Mouse (Mus musculus): Measurements from ENCODE around the gene Rai14. TPM values are rescaled to one million over a fixed set of nuclear protein-coding genes. Genes with fewer than 3 reads are reported as not detected.

The Rai14 gene
- polyA plus RNA-seq, 1 experiment from 2014 or later: 9.2 TPM

DNA sequence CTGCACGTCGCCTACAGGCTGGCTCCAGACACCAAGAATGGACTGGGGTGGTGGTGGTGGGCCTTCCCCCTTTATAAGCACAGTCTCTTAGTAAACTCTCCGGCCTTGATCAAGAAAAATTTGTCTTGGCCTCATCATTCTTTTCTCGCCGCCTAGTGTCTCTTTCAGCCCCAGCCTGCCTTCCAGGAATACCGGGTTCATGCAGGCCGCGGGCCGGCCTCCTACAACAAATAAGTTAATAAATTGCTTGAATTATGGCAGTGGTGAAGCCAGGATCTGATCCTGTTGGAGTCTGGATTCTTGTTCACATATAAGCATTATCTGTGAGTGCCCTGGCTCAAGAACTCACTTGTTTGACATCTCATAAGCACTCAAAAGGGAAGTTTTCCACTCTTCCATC, 117.6 kb downstream of the Rai14 start:
- Histone ChIP-seq H3K9me3 (replicated peaks) (no peaks in the 10 kb centered on the region), H3K27ac (no peak overlapping the region), H3K4me2 (no peak overlapping the region), H3K4me3 (no peak overlapping the region), H3K9ac (no peak overlapping the region), H3K27me3 (replicated peaks) (no peaks in the 10 kb centered on the region), H3K4me1 (no peaks in the 10 kb centered on the region), H3K36me3 (peaks cover 2% of the 10 kb centered on the region; the same call in 1 of the 2 replicates)
- WGBS (ENCODE audit: insufficient replicate concordance): 76% methylated on average over 9 of the region's 9 CpGs
- ATAC-seq: no peak

- Histone ChIP-seq H3K4me2 (no peak overlapping the region), H3K9me3 (replicated peaks) (no peaks in the 10 kb centered on the region), H3K4me3 (no peak overlapping the region), H3K27me3 (replicated peaks) (no peaks in the 10 kb centered on the region), H3K36me3 (peaks cover 2% of the 10 kb centered on the region; the same call in 1 of the 2 replicates), H3K27ac (no peak overlapping the region), H3K4me1 (no peaks in the 10 kb centered on the region), H3K9ac (no peak overlapping the region)
- ATAC-seq: no peak
- 80% methylated on average over 6 of the region's 6 CpGs for WGBS (ENCODE audit: insufficient replicate concordance)
Measured at GRCm38 (mm10) chr15:10595408-10595807, 119.0 kb downstream of the Rai14 start.

DNA sequence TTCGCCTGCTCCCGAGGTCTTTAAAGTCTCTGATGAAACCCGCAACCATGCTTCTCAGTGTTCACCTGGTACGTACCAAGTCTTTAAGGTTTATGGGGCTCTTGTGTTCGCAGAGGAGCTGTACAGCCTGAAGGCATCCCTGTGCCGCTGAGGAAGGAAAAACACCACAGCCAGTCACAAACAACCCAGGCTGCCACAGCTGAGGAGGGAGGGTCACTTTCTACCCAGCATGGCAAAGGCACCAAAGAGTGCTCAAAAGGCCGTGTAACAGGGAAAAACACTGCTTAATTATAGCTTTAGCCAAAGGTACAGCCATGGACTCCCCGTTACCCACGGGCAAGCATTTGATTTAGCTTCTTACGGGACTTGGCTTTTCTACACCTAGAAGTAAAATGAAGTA, 119.5 kb downstream of the Rai14 start:
- H3K4me2 ChIP-seq: no peak overlapping the region
- no peaks in the 10 kb centered on the region for H3K4me1 ChIP-seq
- H3K27ac ChIP-seq: no peak overlapping the region
- H3K36me3 ChIP-seq: peaks cover 2% of the 10 kb centered on the region; the same call in 1 of the 2 replicates
- H3K9me3 ChIP-seq (replicated peaks): no peaks in the 10 kb centered on the region
- no peak overlapping the region for H3K9ac ChIP-seq
- no peak for ATAC-seq
- 84% methylated on average over 10 of the region's 10 CpGs for WGBS (ENCODE audit: insufficient replicate concordance)
- H3K27me3 ChIP-seq (replicated peaks): no peaks in the 10 kb centered on the region
- H3K4me3 ChIP-seq: no peak overlapping the region

- peaks cover 2% of the 10 kb centered on the region; the same call in 1 of the 2 replicates for H3K36me3 ChIP-seq
- ATAC-seq: no peak
- 70% methylated on average over 6 of the region's 6 CpGs for WGBS (ENCODE audit: insufficient replicate concordance)
- H3K4me2 ChIP-seq: no peak overlapping the region
- H3K9me3 ChIP-seq (replicated peaks): no peaks in the 10 kb centered on the region
- H3K4me1 ChIP-seq: no peaks in the 10 kb centered on the region
- H3K27me3 ChIP-seq (replicated peaks): no peaks in the 10 kb centered on the region
- H3K9ac ChIP-seq: no peak overlapping the region
- no peak overlapping the region for H3K4me3 ChIP-seq
- no peak overlapping the region for H3K27ac ChIP-seq
Measured at GRCm38 (mm10) chr15:10593094-10593493, 121.3 kb downstream of the Rai14 start.

GRCm38 (mm10) chr15:10586565-10586964, 127.9 kb downstream of the Rai14 start:
- peaks cover 4% of the 10 kb centered on the region; the same call in 1 of the 2 replicates for H3K36me3 ChIP-seq
- no peak overlapping the region for H3K4me2 ChIP-seq
- H3K9ac ChIP-seq: no peak overlapping the region
- H3K9me3 ChIP-seq (replicated peaks): no peaks in the 10 kb centered on the region
- H3K4me3 ChIP-seq: no peak overlapping the region
- no peak overlapping the region for H3K27ac ChIP-seq
- H3K4me1 ChIP-seq: no peaks in the 10 kb centered on the region
- 56% methylated on average over 2 of the region's 2 CpGs for WGBS (ENCODE audit: insufficient replicate concordance)
- ATAC-seq: no peak
- H3K27me3 ChIP-seq (replicated peaks): no peaks in the 10 kb centered on the region

DNA sequence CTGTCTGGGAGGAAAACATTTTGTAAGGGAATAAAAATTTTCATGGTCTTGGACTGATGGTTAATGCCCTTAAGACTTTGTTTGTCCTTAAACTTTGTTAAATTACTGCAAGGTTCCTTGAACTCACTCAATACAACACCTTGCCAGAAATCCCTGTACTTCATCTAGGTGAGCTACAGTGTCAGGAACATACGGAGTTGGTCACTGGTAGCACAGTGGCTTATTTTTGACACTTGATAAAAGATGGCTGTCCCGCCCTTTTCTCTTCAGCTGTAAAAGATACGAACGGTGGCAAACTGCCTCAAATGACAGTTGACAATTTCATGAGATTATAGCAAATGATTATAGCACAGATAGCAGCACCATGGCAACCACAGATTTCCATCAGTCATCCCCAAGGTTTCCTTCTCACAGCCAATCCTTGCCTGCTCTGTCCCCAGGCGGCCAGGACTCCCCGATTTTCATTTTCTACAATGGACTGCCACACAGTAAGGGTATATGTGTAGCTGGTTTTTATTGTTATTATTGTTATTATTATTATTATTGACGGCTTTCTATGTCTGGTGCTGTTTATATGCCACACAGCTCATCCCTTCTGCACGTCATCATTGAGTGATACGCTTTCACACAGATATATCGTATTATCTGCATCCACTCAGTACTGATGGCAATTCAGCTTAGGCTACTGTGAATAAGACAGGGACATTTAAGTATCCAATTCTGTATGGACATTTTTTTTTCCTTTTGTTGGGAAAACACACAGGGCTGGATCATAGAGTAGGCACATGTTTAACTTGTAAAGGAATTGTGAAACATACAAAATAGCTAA, 129.9 kb downstream of the Rai14 start:
- Histone ChIP-seq H3K9me3 (replicated peaks) (no peaks in the 10 kb centered on the region), H3K36me3 (peaks cover 4% of the 10 kb centered on the region; the same call in 1 of the 2 replicates), H3K27ac (no peak overlapping the region), H3K4me1 (no peaks in the 10 kb centered on the region), H3K4me3 (no peak overlapping the region), H3K4me2 (no peak overlapping the region), H3K27me3 (replicated peaks) (no peaks in the 10 kb centered on the region), H3K9ac (no peak overlapping the region)
- 68% methylated on average over 10 of the region's 10 CpGs for WGBS (ENCODE audit: insufficient replicate concordance)
- ATAC-seq: no peak

DNA sequence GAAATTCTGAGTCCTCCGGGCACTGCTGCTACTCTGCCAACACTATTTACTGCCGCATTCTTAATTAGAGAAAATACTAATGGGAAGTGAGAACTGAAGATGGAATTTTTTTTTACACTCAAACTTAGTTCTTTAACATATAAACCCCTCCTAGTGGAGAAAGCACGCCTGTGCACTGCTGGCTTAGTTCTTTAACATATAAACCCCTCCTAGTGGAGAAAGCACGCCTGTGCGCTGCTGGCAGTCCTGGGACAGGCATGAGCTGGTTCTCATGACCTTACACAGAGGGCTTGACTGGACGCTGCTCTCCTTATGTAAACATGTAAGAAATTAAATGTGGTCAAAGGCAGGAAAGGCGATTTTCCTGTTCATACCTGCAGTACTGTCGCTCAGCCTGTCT, 131.0 kb downstream of the Rai14 start:
- no peak overlapping the region for H3K4me2 ChIP-seq
- 48% methylated on average over 8 of the region's 8 CpGs for WGBS (ENCODE audit: insufficient replicate concordance)
- ATAC-seq: peak; percentile 70
- no peak overlapping the region for H3K4me3 ChIP-seq
- peaks cover 7% of the 10 kb centered on the region; the same call in 1 of the 2 replicates for H3K36me3 ChIP-seq
- no peak overlapping the region for H3K27ac ChIP-seq
- no peaks in the 10 kb centered on the region for H3K4me1 ChIP-seq
- no peaks in the 10 kb centered on the region for H3K27me3 ChIP-seq (replicated peaks)
- no peak overlapping the region for H3K9ac ChIP-seq
- no peaks in the 10 kb centered on the region for H3K9me3 ChIP-seq (replicated peaks)

DNA sequence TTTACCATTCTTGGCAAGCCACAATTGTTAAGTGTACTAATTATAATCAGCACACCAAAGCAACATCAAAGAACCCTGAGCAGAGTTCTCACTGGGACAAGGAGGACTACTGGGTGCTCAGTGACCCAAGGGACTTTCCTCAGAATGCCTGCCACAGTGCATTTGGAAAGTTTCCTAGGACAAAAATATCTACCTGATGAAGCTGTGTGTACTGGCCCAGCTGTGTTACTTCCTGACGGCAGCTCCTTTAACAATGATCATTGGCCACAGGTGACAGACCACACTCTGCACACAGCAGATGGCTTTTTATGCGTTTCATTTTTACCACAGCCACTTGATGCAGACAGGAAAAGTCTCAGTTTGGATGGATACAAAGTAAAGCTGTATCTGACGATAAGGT, 135.3 kb downstream of the Rai14 start:
- Histone ChIP-seq H3K27ac (no peak overlapping the region), H3K9ac (no peak overlapping the region), H3K27me3 (replicated peaks) (no peaks in the 10 kb centered on the region), H3K4me1 (no peaks in the 10 kb centered on the region), H3K4me2 (no peak overlapping the region), H3K36me3 (peaks cover 31% of the 10 kb centered on the region), H3K9me3 (replicated peaks) (no peaks in the 10 kb centered on the region), H3K4me3 (no peak overlapping the region)
- ATAC-seq: no peak
- WGBS (ENCODE audit: insufficient replicate concordance): 76% methylated on average over 3 of the region's 3 CpGs

DNA sequence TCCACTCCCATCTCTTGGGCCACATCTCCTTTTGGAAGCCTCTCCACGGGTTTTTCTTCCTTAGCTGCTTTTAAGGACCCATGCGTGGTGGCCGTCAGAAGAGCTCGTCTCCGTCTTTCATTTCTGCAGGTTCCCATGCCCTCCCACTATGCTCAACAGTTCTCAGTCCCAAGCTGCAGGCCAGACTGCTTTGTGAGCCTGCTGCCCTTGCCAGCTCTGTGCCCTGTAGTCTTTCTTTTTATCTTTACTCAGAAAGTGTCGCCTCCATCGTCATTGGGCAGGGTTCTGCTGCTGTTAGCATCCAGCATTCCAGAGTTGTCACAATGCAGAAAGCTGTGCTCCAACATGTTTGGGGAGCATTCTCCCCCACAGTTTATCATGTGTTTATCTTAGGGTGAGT, 147.9 kb downstream of the Rai14 start:
- H3K27ac ChIP-seq: no peak overlapping the region
- WGBS (ENCODE audit: insufficient replicate concordance): 84% methylated on average over 7 of the region's 7 CpGs
- H3K36me3 ChIP-seq: peaks cover 15% of the 10 kb centered on the region; the same call in 1 of the 2 replicates
- H3K4me3 ChIP-seq: no peak overlapping the region
- H3K9ac ChIP-seq: no peak overlapping the region
- no peak overlapping the region for H3K4me2 ChIP-seq
- no peak for ATAC-seq
- no peaks in the 10 kb centered on the region for H3K27me3 ChIP-seq (replicated peaks)
- no peaks in the 10 kb centered on the region for H3K9me3 ChIP-seq (replicated peaks)
- no peaks in the 10 kb centered on the region for H3K4me1 ChIP-seq

DNA sequence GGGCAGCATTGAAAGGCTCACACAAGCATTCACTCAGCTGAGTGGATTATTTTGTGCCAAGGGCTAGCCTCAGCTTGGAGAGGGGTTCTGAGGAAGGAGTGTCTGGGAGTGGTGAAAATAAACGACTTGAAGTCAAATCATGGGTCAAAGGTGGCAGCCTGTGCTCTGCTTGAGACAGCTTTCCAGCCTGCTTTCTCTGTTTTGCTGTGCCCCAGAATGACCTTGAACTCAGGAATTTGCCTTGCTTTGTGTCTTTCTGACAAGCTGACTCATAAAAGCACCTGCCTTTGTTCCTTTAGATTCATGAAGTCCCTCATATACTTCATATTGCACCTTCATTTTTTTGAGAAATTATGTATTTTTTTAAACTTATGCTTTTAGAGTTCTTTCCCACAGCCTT, 150.2 kb downstream of the Rai14 start:
- H3K27ac ChIP-seq: no peak overlapping the region
- H3K9me3 ChIP-seq (replicated peaks): no peaks in the 10 kb centered on the region
- H3K36me3 ChIP-seq: peaks cover 11% of the 10 kb centered on the region; the same call in 1 of the 2 replicates
- no peaks in the 10 kb centered on the region for H3K4me1 ChIP-seq
- H3K27me3 ChIP-seq (replicated peaks): no peaks in the 10 kb centered on the region
- H3K4me3 ChIP-seq: no peak overlapping the region
- 25% methylated on average over 1 of the region's 1 CpGs for WGBS (ENCODE audit: insufficient replicate concordance)
- no peak for ATAC-seq
- no peak overlapping the region for H3K4me2 ChIP-seq
- no peak overlapping the region for H3K9ac ChIP-seq

DNA sequence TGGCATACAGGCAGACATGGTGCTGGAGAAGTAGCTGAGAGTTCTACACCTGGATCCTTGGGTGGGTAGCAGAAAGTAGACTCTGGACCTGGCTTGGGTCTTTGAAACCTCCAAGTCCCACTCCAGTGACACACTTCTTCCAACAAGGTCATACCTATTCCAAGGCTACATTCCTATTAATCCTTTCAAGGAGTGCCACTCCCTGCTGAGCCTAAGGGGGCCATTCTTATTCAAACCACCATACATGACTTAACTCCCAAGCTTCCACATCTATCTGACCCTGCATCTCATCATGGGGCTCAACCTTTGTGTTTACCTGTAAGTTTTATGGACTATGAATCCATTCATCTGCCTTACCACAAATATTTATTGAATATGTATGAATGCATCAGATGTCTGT, 152.1 kb downstream of the Rai14 start:
- Histone ChIP-seq H3K9me3 (replicated peaks) (no peaks in the 10 kb centered on the region), H3K9ac (no peak overlapping the region), H3K36me3 (no peaks in the 10 kb centered on the region), H3K4me1 (no peaks in the 10 kb centered on the region), H3K27me3 (replicated peaks) (no peaks in the 10 kb centered on the region), H3K4me3 (no peak overlapping the region), H3K4me2 (no peak overlapping the region), H3K27ac (no peak overlapping the region)
- ATAC-seq: no peak

DNA sequence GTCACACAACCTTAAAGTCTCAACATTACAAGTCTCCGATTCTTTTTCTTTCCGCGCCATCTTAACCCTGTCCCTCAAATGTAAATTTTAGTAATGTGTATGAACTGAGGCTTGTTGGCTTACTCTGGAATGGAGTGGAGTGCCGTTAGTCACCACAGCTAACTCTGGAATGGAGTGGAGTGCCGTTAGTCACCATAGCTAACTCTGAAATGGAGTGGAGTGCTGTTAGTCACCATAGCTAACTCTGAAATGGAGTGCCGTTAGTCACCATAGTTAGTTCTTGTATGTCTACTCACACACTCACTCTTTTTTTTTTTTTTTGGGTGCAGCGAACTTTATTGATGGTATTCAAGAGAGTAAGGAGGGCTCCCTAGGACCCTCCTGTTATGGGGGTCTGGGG, 154.4 kb downstream of the Rai14 start:
- no peaks in the 10 kb centered on the region for H3K4me1 ChIP-seq
- H3K4me2 ChIP-seq: no peak overlapping the region
- 81% methylated on average over 7 of the region's 7 CpGs for WGBS (ENCODE audit: insufficient replicate concordance)
- H3K4me3 ChIP-seq: no peak overlapping the region
- no peaks in the 10 kb centered on the region for H3K27me3 ChIP-seq (replicated peaks)
- no peaks in the 10 kb centered on the region for H3K36me3 ChIP-seq
- H3K27ac ChIP-seq: no peak overlapping the region
- no peak overlapping the region for H3K9ac ChIP-seq
- no peak for ATAC-seq
- H3K9me3 ChIP-seq (replicated peaks): no peaks in the 10 kb centered on the region

DNA sequence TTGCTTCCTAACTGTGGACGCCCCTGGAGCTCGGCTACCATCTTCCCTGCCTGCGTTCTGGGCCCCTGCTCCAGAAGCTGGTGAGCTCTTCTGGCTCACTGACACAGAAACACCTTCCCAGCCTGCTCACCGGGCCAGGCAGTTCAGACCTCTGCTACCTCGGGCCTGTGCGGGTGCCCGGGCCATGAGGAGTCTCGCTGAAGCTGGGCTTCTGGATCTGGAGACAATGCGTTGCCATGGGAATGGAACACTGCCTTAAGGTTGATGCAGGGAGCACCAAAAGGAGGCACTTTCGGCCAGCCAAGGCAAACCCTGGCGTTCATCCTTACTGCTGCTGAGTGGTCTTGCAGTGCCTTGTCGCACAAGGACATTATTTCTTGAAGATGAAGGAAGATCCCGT, 156.0 kb downstream of the Rai14 start, which contains the start of gene Ttc23l:
Gene Ttc23l, minus strand, starts transcription at position 204 of the 400 bp plus-strand sequence.
- no peak within 1 kb of the TSS for H3K27ac ChIP-seq
- no peaks in the 10 kb centered on the region for H3K27me3 ChIP-seq (replicated peaks)
- H3K4me3 ChIP-seq: no peak within 1 kb of the TSS
- H3K9me3 ChIP-seq (replicated peaks): no peaks in the 10 kb centered on the region
- 73% methylated on average over 13 of the region's 13 CpGs for WGBS (ENCODE audit: insufficient replicate concordance)
- no peaks in the 10 kb centered on the region for H3K4me1 ChIP-seq
- ATAC-seq: no peak
- H3K9ac ChIP-seq: no peak within 1 kb of the TSS
- H3K36me3 ChIP-seq: no peaks in the 10 kb centered on the region
- H3K4me2 ChIP-seq: no peak within 1 kb of the TSS

Data from liver, embryonic 12.5 days (tissue).